Mouse (Mus musculus) splenic B cell, adult 2 months (primary cell): ENCODE measurements at regions not wholly inside any gene's neighbourhood (a gene's known extent, or its start where the extent isn't known, plus 50 kb on each side); places are given as distances from the start of the nearest gene placed in this dataset.

Experiments used
- DNase-seq: peaks from one replicate; pipeline ENCODE4 v3.0.0-alpha.2; 2011; ENCODE audit warnings: low read depth, low spot score
- H3K27me3 ChIP-seq: 2 replicates; pipeline ENCODE4 v1.6.1; 2012; ENCODE audit warnings: mild to moderate bottlenecking, low read length, moderate library complexity, mixed read lengths; ENCODE audit not compliant: control insufficient read depth, poor library complexity, insufficient read depth, severe bottlenecking
- H3K36me3 ChIP-seq: 2 replicates; pipeline ENCODE4 v1.6.1; 2012; ENCODE audit warnings: mild to moderate bottlenecking, low read length, moderate library complexity, mixed read lengths; ENCODE audit not compliant: control insufficient read depth, poor library complexity, insufficient read depth, severe bottlenecking

DNA sequence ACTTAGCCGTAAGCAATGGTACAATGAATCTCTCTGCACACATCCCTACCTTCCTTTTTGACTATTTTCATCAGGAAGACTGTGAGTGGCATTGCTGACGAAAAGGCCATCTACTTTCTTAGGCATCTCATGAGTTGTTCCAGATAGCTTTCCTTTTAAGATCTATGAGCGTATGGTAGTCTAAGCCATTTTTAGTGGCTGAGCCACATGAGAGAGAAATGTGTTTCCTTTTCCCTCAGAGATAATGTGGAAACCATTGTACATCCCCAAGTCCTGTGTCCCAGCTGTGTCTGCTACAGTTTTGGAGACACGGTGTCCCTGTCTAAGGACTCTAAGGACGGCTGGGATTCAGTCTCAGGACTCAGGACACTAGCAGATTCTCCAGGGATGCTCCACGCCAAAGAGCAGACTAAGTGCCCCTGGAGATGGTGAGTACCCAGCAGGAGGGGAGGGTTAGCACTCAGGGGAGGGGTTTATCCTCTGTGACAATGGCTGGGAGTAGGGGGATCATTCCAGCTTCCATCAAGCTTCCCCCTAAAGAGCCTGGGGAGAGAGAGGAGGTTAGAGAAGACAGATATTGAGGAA lies 199.0 kb downstream of the Cdca7 start:
- Histone ChIP-seq H3K36me3 (no peaks in the 10 kb centered on the region), H3K27me3 (no peaks in the 10 kb centered on the region)
- DNase-seq, result no peak

DNA sequence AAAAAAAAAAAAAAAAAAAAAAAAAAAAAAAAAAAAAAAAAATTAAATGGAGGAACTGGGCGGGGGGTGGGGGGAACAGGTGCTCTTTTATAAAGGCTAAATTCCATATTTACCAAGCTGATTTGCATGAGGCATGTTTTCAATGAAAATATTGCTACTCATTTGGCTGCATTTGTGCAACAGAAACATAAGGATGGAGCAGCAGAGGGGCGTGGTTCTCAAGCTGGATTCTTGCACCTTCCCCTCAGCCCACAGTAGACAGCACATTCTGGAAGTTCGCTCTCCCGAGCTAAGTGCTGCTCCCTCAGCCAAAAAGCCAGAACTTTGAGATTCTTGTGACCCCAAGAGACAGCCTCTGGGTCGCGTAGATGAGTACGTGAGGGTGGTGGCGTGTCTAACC lies 201.8 kb downstream of the Cdca7 start:
- no peaks in the 10 kb centered on the region for H3K27me3 ChIP-seq
- no peaks in the 10 kb centered on the region for H3K36me3 ChIP-seq
- DNase-seq, result no peak

DNA sequence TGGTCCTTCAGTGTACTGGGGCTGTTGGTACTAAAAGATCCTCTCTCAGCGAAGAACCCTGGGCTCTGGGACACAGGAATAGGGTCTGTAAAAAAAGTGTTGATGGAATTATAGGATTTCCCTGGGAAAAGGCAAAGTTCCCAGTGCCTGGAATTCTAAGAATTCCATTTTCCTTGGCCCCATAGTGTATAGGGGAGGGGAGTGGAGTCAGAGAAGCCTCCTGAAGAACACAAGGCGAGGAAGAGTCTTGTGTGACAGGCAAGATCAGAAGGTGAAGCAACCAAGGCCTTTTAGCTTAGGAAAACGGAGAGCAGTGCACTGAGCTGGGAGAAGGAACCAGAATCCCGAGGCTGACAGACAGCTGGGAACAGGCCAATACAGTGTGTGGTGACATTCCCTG lies 212.1 kb downstream of the Cdca7 start:
- H3K27me3 ChIP-seq, result no peaks in the 10 kb centered on the region
- H3K36me3 ChIP-seq, result no peaks in the 10 kb centered on the region
- no peak for DNase-seq

DNA sequence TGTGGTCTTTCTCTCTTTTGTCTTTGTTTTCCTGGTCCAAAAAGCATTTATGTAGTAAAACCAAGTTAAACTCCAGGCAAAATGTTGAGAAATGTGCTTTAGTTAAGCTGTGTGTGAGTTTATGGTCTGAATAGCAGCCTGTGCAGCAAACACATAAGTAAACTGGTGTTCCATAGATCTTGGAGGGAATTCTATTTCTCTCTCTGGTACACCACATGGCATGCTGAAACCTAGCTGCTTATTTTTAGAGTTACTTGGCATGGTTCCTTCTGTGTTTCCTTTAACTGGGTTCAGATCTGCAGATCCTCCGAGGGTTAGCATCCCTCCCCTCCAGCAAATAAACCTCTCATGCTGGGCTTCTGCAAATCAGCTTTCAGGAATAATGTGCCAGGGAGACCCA lies 225.1 kb downstream of the Cdca7 start:
- H3K36me3 ChIP-seq, result no peaks in the 10 kb centered on the region
- DNase-seq, result no peak
- H3K27me3 ChIP-seq, result no peaks in the 10 kb centered on the region

DNA sequence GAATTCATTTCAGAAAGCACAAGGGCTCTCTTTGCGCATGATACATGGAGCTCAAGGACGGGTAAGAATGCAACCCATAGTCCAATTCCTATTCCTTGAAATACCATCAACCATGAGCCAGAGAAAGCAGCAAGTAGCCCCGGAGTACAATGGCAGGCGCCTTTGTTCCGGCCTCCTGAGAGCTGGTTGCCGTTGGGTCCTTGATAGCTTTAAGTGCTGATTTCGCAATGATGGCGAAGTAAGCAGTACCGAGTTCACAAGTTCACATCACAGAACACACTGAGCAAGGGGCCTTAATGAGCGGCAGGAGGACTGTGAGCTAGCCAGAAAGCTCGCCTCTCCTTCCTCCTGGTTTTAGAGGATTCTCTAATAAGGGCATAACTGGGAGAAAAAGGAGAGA lies 227.3 kb downstream of the Cdca7 start:
- no peaks in the 10 kb centered on the region for H3K36me3 ChIP-seq
- DNase-seq, result no peak
- no peaks in the 10 kb centered on the region for H3K27me3 ChIP-seq

DNA sequence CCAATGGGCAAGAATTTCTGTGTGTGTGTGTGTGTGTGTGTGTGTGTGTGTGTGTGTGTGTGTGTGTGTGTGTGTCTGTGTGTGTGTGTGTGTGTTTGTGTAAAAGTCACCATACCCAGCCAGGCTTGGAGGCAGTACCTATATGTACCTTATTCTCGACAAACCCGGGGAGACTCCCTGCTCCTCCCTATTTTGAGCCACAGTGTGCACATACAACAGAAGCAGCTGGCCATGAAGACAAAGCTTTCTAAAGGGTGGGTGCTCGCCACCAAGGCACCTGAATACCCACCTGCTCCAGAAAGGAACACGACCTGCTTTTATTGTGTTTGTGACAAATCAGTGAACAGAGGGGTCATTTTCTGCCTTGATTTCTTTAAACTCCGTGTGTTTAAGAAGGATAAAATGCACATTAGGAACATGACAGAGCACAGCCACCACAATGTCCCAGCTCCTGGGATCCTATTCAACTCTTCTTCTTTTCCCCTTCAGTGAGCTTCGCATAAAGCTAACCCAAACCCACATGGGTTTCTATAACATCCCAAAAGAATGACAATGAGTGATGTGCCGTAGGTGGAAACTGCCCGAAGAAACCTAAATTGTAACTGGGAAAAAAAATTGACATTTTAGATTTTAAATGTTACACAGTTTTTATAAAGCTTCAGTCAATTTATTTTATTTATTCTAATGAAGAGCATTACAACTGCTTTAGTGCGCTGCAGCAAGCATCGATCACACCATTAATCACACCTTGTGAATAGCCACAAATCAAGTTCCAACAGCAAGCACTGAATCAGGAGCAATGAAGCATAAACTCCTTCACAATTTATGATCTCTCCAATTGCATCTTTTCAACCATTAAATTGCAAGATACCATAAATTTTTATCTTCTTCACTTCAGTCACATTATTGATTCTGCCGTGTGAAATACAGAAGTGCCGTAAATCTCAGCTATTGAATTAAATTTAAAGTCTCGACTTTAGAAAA lies 232.0 kb downstream of the Cdca7 start:
- Histone ChIP-seq H3K36me3 (no peaks in the 10 kb centered on the region), H3K27me3 (no peaks in the 10 kb centered on the region; the same call in 1 of the 2 replicates)
- DNase-seq, result no peak

DNA sequence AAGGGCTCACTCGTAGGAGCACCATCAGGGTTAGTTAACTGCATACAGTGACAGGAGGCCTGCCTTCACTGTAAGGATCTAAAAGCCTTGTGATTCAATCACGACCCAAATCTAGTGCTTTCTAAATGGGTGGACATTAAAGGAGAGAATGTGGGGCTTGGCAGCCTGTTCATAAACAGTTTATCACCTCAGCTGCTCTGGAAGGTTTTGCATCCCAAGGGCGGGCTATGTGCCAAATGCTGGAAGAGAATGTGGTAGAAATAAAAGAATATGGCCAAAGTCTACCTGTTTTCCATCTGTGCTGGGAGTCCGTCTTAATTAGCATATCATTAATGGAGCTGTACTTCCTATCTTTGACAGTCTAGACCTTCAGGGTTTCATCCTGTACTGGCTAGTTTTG lies 241.0 kb downstream of the Cdca7 start:
- H3K27me3 ChIP-seq, result no peaks in the 10 kb centered on the region; the same call in 1 of the 2 replicates
- DNase-seq, result no peak

DNA sequence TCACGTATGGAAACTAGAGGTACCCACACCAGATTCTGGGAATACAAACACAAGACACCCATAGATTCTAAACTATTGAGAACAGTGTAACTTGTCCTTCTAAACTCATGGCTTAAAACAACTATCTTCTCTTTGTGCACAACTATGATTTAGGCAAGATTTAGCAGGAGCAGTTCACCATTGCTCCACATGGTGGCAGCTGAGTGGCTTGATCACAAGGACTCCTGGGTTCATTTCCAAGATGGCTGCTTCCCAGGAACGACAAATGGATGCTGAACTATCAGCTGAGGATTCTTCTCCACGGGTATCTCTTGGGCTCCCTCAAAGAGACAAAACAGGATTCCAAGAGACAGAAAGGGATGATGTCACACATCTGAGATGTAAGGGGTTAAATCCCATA lies 251.5 kb downstream of the Sp3 start:
- peak; percentile 41 for DNase-seq
- H3K36me3 ChIP-seq, result no peaks in the 10 kb centered on the region
- no peaks in the 10 kb centered on the region for H3K27me3 ChIP-seq

More for the DNA sequence above, 241.0 kb downstream of the Cdca7 start:
- H3K36me3 ChIP-seq, result no peaks in the 10 kb centered on the region

DNA sequence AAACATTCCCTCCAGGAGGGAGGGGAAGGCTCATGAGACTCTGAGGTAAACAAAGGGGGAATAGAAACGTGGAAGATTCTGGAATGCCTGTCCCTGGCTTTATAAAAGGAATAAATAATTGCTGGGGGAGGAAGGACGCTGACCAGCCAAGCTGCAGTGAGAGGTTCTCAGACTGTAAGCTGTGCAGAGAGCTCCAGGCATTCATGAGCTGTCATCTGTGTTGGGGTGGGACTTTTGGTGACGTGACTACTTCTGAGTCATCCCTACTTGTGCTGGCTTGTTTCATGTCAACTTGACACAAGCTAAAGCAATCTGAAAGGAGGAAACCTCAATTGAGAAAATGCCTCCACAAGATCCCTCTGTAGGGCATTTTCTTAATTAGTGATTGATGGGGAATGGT lies 246.9 kb downstream of the Sp3 start:
- no peaks in the 10 kb centered on the region for H3K27me3 ChIP-seq
- no peaks in the 10 kb centered on the region for H3K36me3 ChIP-seq
- DNase-seq, result no peak

DNA sequence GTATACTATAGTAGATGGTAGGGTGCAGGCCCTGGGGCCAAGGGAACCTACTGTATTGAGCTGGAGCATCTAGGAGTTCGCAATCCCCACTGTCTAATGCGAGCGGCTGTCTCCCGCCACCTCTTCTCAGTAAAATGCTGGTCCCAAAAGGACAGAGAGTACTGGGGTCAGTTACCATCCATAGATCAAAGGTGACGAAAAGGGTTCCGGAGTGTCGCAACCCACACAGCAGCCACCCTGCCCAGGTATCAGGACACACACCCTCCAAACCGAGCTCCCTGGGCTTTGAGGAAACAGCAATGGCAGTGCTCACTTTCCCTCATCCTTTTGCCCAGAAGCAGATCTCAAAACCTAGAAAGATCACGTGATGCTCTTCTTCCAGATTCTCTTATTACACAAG lies 245.2 kb downstream of the Sp3 start:
- Histone ChIP-seq H3K27me3 (no peaks in the 10 kb centered on the region), H3K36me3 (no peaks in the 10 kb centered on the region)
- DNase-seq, result no peak

DNA sequence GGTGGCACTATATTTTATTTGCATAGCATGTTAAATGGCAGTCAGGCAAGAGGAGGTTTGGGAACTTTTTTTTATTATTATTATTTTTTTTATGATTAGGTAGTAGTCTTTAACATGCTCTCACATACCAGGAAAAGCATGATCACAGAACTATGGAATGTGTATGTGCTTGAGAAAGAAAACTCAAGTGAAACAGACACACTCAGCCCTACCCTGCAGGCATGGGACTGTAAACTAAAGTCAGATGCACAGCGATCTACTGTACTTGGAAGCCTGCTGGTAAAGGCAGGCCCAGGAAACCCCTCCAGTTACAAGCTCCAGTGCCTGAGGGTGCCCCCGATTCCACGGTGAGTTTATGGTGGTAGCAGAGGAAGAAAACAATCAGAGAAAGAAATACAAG lies 243.6 kb downstream of the Sp3 start:
- no peak for DNase-seq
- Histone ChIP-seq H3K36me3 (no peaks in the 10 kb centered on the region), H3K27me3 (no peaks in the 10 kb centered on the region)

DNA sequence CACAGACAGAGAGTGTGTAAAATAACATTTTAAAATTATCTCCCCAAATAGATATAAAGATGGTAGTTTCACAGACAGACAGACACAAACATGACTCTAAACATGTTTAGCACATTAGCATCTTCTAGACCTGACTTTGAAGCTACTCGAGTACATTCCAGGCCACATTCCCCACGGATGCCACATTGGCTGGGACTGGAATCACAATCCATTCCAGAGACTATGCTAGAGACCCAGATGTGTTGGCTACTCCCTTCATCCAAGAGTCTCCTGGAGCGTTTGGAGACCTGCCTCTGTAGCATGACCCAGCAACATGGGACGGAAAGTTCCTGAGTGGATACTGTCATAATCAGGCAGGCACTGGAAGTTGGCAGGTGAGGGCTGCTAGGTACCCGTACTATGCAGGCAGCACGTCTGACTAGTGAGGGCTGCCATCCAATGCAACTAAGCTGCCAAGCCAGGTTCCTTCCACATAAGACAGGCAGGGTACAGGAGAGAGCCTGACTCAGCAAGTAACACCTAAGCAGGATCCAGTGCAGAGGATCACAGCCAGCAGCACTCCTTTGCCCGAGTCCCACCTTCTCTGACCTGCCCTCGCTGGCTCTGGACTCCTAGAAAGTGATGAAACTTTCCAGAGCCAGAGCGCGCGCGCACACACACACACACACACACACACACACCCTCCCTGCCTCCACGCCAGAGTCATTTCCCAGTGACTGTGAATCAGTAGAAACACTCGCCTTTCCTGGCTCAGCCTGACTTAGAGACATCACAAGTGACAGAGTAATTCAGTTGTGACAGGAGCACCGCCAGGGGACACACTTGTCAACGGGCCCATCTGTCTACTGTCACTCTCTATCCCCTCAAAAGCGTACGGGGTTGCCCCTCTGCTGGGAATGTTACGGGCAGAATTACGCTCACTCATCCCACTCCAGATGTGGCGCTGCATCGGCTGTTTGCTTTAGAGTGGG lies 239.6 kb downstream of the Sp3 start:
- Histone ChIP-seq H3K36me3 (no peaks in the 10 kb centered on the region), H3K27me3 (no peaks in the 10 kb centered on the region)
- DNase-seq, result no peak

DNA sequence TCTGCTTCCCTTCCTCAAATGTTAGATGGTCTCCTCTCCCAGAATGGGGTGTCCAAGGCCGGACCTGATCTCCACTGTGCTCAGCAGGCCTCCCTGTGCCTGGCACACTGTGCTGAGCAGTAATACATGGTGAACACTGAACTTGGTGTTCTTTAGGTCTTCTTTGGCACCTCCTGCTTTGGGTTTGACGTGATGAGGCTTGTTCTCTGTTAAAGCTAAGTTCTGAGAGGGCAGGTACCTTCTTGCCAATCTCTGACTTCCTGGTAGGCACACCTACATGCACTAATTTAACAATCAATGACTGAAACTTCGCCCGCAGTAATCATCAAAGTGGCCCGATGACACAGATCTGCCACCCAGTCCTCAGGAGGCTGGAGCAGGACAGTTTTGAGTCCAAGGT lies 238.5 kb downstream of the Sp3 start:
- Histone ChIP-seq H3K36me3 (no peaks in the 10 kb centered on the region), H3K27me3 (no peaks in the 10 kb centered on the region)
- no peak for DNase-seq

DNA sequence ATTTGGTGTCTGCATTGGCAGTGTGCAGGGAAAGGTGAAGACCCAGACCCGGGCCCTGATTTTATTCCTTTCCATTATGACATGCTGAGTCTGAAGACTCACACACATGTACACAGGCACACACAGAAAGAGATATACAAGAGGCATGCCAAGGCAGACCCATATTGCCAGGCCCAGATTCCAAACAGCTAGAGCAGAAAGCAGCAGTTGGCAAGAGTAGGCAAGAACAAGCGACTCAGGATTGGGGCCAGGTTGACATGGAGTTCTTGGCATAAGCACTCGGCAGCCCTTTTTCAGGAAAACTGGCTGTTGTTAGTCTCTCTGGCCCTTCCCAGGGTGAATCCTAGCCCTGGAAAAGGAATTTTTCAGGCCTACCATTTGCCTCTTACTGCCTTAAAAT lies 236.6 kb downstream of the Sp3 start:
- no peaks in the 10 kb centered on the region for H3K36me3 ChIP-seq
- H3K27me3 ChIP-seq, result no peaks in the 10 kb centered on the region
- no peak for DNase-seq
